In the genomic region with DNA sequence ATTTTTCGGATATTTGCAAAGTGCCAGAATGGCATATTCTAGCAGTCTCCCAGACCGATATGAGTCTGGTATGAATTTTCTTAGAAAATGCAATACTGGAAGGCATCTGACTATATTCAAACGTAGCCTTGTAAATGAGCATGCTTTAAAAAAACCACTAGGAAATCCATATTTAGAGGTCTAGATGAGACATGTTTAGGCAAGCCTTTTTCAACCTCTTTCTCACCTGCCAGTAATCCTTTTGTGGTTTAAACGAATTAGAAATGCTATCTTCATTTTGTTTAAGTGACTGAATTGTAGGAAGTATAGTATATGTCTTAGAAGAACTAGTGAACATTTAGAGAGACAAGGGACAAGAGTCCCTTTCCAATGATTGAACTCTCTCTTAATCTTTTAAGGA, we compare ENCODE assay signal across 8 mouse cellular contexts. TPM values are rescaled to one million over a fixed set of nuclear protein-coding genes. Genes with fewer than 3 reads are reported as not detected.
A peak's percentile ranks its signal among the peaks of the same experiment; 100 is the strongest.
DNase-seq lines count a peak whose midpoint lies in the region; ATAC-seq and TF ChIP-seq lines count a peak whose summit lies in the region.

No protein-coding gene starts in this region.

- H3K4me3 ChIP-seq in heart, embryonic 13.5 days = peak overlapping the region; percentile 88
- H3K4me3 ChIP-seq in ES-Bruce4 (ENCODE audit: low read depth, low read length) = peak overlapping the region; percentile 92
- peak overlapping the region; percentile 88 for H3K4me3 ChIP-seq in forebrain, embryonic 16.5 days (replicated peaks; ENCODE audit: low read length)
- H3K4me3 ChIP-seq in liver, embryonic 16.5 days (ENCODE audit: low read depth, low read length) = peak overlapping the region; percentile 92

- peak overlapping the region; percentile 94 for H3K9ac ChIP-seq in heart, embryonic 13.5 days
- peak overlapping the region; percentile 89 for H3K9ac ChIP-seq in ES-Bruce4 (ENCODE audit: low read depth, poor library complexity, severe bottlenecking)
- H3K9ac ChIP-seq in forebrain, embryonic 16.5 days (replicated peaks; ENCODE audit: low read depth, low read length) = peak overlapping the region; percentile 82
- H3K9ac ChIP-seq in liver, embryonic 16.5 days (ENCODE audit: low read depth, low read length) = peak overlapping the region; percentile 83

- peaks cover 14% of the 10 kb centered on the region for H3K36me3 ChIP-seq in heart, embryonic 13.5 days
- peaks cover 3% of the 10 kb centered on the region; the same call in 1 of the 2 replicates for H3K36me3 ChIP-seq in ES-Bruce4 (ENCODE audit: control insufficient read depth, insufficient read depth, low read length, poor library complexity, severe bottlenecking)
- H3K36me3 ChIP-seq in forebrain, embryonic 16.5 days (ENCODE audit: control insufficient read depth, insufficient read depth) = no peaks in the 10 kb centered on the region
- peaks cover 2% of the 10 kb centered on the region; the same call in 1 of the 2 replicates for H3K36me3 ChIP-seq in liver, embryonic 16.5 days (ENCODE audit: control insufficient read depth, insufficient read depth)

- no peak for ATAC-seq in heart, embryonic 13.5 days (ENCODE audit: extremely low read depth, insufficient number of reproducible peaks, low FRiP score, low TSS enrichment)
- no peak for ATAC-seq in forebrain, embryonic 16.5 days
- no peak for ATAC-seq in liver, embryonic 16.5 days (ENCODE audit: low read depth)

- H3K4me2 ChIP-seq in heart, embryonic 13.5 days = peak overlapping the region; percentile 90
- H3K4me2 ChIP-seq in forebrain, embryonic 16.5 days (ENCODE audit: low read length) = peak overlapping the region; percentile 85
- H3K4me2 ChIP-seq in liver, embryonic 16.5 days (ENCODE audit: low read depth, low read length) = peak overlapping the region; percentile 69

- intact Hi-C loops in heart, postnatal 25 days (cut with DNase I) = loop anchor here (2.0 to 5.0 kb wide), 2 partner anchors 25 to 97 kb away; no protein-coding TSS in a partner anchor

- DNase-seq in heart, postnatal 25 days (ENCODE audit: low spot score) = no peak
- DNase-seq in right cerebral cortex, postnatal 10 days (ENCODE audit: low spot score in 2 of 2) = no peak
- DNase-seq in layer of hippocampus, postnatal 36 days = no peak
- DNase-seq in lung, postnatal 36 days = no peak

- no peaks in the 10 kb centered on the region for H3K27me3 ChIP-seq in heart, embryonic 13.5 days (replicated peaks)
- no peaks in the 10 kb centered on the region for H3K27me3 ChIP-seq in ES-Bruce4 (ENCODE audit: control insufficient read depth, insufficient read depth, low read length, poor library complexity, severe bottlenecking)
- H3K27me3 ChIP-seq in forebrain, embryonic 16.5 days (replicated peaks; ENCODE audit: control insufficient read depth, insufficient read depth, low read length) = no peaks in the 10 kb centered on the region
- no peaks in the 10 kb centered on the region for H3K27me3 ChIP-seq in liver, embryonic 16.5 days (ENCODE audit: control insufficient read depth, insufficient read depth, low read depth, low read length)

- no peak for TF ChIP-seq CTCF in ES-Bruce4 (IDR thresholded peaks at IDR 0.05; ENCODE audit: low read depth, low read length)

- no peak for TF ChIP-seq EP300 in ES-Bruce4 (IDR thresholded peaks at IDR 0.05; ENCODE audit: insufficient read depth, low read depth, low read length)

- H3K4me1 ChIP-seq in heart, embryonic 13.5 days = peaks cover 25% of the 10 kb centered on the region
- H3K4me1 ChIP-seq in ES-Bruce4 (ENCODE audit: control insufficient read depth, insufficient read depth, low read length) = no peaks in the 10 kb centered on the region
- H3K4me1 ChIP-seq in forebrain, embryonic 16.5 days (replicated peaks; ENCODE audit: control insufficient read depth, insufficient read depth, low read length) = peaks cover 6% of the 10 kb centered on the region
- H3K4me1 ChIP-seq in liver, embryonic 16.5 days (ENCODE audit: control insufficient read depth, low read depth, low read length) = peaks cover 9% of the 10 kb centered on the region

- no peaks in the 10 kb centered on the region for H3K9me3 ChIP-seq in heart, embryonic 13.5 days
- H3K9me3 ChIP-seq in ES-Bruce4 (replicated peaks; ENCODE audit: control insufficient read depth, insufficient read depth, low read length, poor library complexity, severe bottlenecking) = no peaks in the 10 kb centered on the region
- no peaks in the 10 kb centered on the region for H3K9me3 ChIP-seq in forebrain, embryonic 16.5 days (ENCODE audit: control insufficient read depth, low read length)
- H3K9me3 ChIP-seq in liver, embryonic 16.5 days (replicated peaks; ENCODE audit: control insufficient read depth, low read length) = no peaks in the 10 kb centered on the region

- TF ChIP-seq POLR2A in ES-Bruce4 (IDR thresholded peaks at IDR 0.05; ENCODE audit: insufficient read depth, low read length) = no peak

- peak overlapping the region; percentile 93 for H3K27ac ChIP-seq in heart, embryonic 13.5 days (replicated peaks)
- H3K27ac ChIP-seq in ES-Bruce4 (ENCODE audit: insufficient read depth, low read length) = peak overlapping the region; percentile 76
- peak overlapping the region; percentile 90; the same call in 1 of the 2 replicates for H3K27ac ChIP-seq in forebrain, embryonic 16.5 days (ENCODE audit: low read length)
- peak overlapping the region; percentile 89 for H3K27ac ChIP-seq in liver, embryonic 16.5 days (ENCODE audit: low read length)

- 5% methylated on average over 4 of the region's 4 CpGs for whole genome bisulfite sequencing in heart, embryonic 13.5 days
- WGBS in forebrain, embryonic 16.5 days = 5% methylated on average over 4 of the region's 4 CpGs
- WGBS in liver, embryonic 16.5 days (ENCODE audit: insufficient replicate concordance) = 3% methylated on average over 4 of the region's 4 CpGs

RNA-seq across cellular contexts. Expression of a gene that starts 1.1 kb away (rescaled TPM):
- 12.0 and 12.5 TPM in 2 replicates for polyA plus RNA-seq in heart, embryonic 13.5 days (2015; fragmentation: Nextera tagmentation; extraction: Ambion mirVana)
- total RNA-seq in heart, postnatal 25 days (2021) = 10 to 100 TPM; 11.9 to 12.0 TPM
- polyA plus RNA-seq in ES-Bruce4 (2011; ENCODE audit: insufficient read depth, insufficient read length, low read depth, missing spikeins) = 56.1 and 69.5 TPM in 2 replicates
- 26.2 and 27.8 TPM in 2 replicates for polyA plus RNA-seq in forebrain, embryonic 16.5 days (2015; fragmentation: Nextera tagmentation; extraction: Ambion mirVana)
- polyA plus RNA-seq in liver, embryonic 16.5 days (2015; fragmentation: Nextera tagmentation; extraction: Ambion mirVana) = 3.5 and 3.7 TPM in 2 replicates
- 10 to 100 TPM; 40.6 to 45.1 TPM for total RNA-seq in layer of hippocampus, postnatal 36 days (2021)

RNA-seq across cellular contexts. Expression of a gene that starts 1.2 kb away (rescaled TPM):
- polyA plus RNA-seq in heart, embryonic 13.5 days (2015; fragmentation: Nextera tagmentation; extraction: Ambion mirVana) = 21.3 and 22.4 TPM in 2 replicates
- total RNA-seq in heart, postnatal 25 days (2021) = 10 to 100 TPM; 15.9 to 18.3 TPM
- 31.0 and 37.4 TPM in 2 replicates for polyA plus RNA-seq in ES-Bruce4 (2011; ENCODE audit: insufficient read depth, insufficient read length, low read depth, missing spikeins)
- 27.0 and 27.5 TPM in 2 replicates for polyA plus RNA-seq in forebrain, embryonic 16.5 days (2015; fragmentation: Nextera tagmentation; extraction: Ambion mirVana)
- polyA plus RNA-seq in liver, embryonic 16.5 days (2015; fragmentation: Nextera tagmentation; extraction: Ambion mirVana) = 9.8 and 11.6 TPM in 2 replicates
- total RNA-seq in layer of hippocampus, postnatal 36 days (2021) = 10 to 100 TPM; 38.1 to 41.6 TPM

RNA-seq across cellular contexts. Expression of a gene that starts 19.8 kb away (rescaled TPM):
- 99.5 and 114 TPM in 2 replicates for polyA plus RNA-seq in heart, embryonic 13.5 days (2015; fragmentation: Nextera tagmentation; extraction: Ambion mirVana)
- total RNA-seq in heart, postnatal 25 days (2021) = under 1 TPM; 0.81 to 0.84 TPM
- 73.7 and 76.4 TPM in 2 replicates for polyA plus RNA-seq in ES-Bruce4 (2011; ENCODE audit: insufficient read depth, insufficient read length, low read depth, missing spikeins)
- polyA plus RNA-seq in forebrain, embryonic 16.5 days (2015; fragmentation: Nextera tagmentation; extraction: Ambion mirVana) = 57.7 and 59.9 TPM in 2 replicates
- 68.3 and 78.4 TPM in 2 replicates for polyA plus RNA-seq in liver, embryonic 16.5 days (2015; fragmentation: Nextera tagmentation; extraction: Ambion mirVana)
- total RNA-seq in layer of hippocampus, postnatal 36 days (2021) = 1 to 10 TPM in 1 of 2 experiments, under 1 TPM in 1; 0.85 to 1.6 TPM
